Mouse (Mus musculus): ENCODE measurements around the gene Rab4a.
A peak's percentile ranks its signal among the peaks of the same experiment; 100 is the strongest.

Rab4a gene

GRCm38 (mm10) chr8:123812227-123812626, 6.4 kb downstream of the Rab4a start:
- DNase-seq (ENCODE audit: extremely low spot score, low spot score): no peak

GRCm38 (mm10) chr8:123813173-123813891, 7.5 kb downstream of the Rab4a start:
- DNase-seq (ENCODE audit: extremely low spot score, low spot score): no peak

GRCm38 (mm10) chr8:123813892-123814266, 8.1 kb downstream of the Rab4a start:
- no peak for DNase-seq (ENCODE audit: extremely low spot score, low spot score)

GRCm38 (mm10) chr8:123815325-123815724, 9.5 kb downstream of the Rab4a start:
- DNase-seq (ENCODE audit: extremely low spot score, low spot score): no peak

GRCm38 (mm10) chr8:123816939-123817338, 11.2 kb downstream of the Rab4a start:
- DNase-seq (ENCODE audit: extremely low spot score, low spot score): no peak

- no peak for DNase-seq (ENCODE audit: extremely low spot score, low spot score)
Observed at GRCm38 (mm10) chr8:123817747-123818146, 12.0 kb downstream of the Rab4a start.

- DNase-seq (ENCODE audit: extremely low spot score, low spot score): no peak
Observed at GRCm38 (mm10) chr8:123819683-123820610, 14.2 kb downstream of the Rab4a start.

GRCm38 (mm10) chr8:123820780-123821179, 15.0 kb downstream of the Rab4a start:
- DNase-seq (ENCODE audit: extremely low spot score, low spot score): no peak

- no peak for DNase-seq (ENCODE audit: extremely low spot score, low spot score)
Observed at GRCm38 (mm10) chr8:123823111-123823510, 17.3 kb downstream of the Rab4a start.

- no peak for DNase-seq (ENCODE audit: extremely low spot score, low spot score)
Observed at GRCm38 (mm10) chr8:123823532-123824123, 17.8 kb downstream of the Rab4a start.

GRCm38 (mm10) chr8:123826001-123826400, 20.2 kb downstream of the Rab4a start:
- DNase-seq (ENCODE audit: extremely low spot score, low spot score): peak; percentile 18

- DNase-seq (ENCODE audit: extremely low spot score, low spot score): no peak
Observed at GRCm38 (mm10) chr8:123826758-123827157, 21.0 kb downstream of the Rab4a start.

- DNase-seq (ENCODE audit: extremely low spot score, low spot score): no peak
Observed at GRCm38 (mm10) chr8:123827523-123827922, 21.7 kb downstream of the Rab4a start.

GRCm38 (mm10) chr8:123832757-123833156, 27.0 kb downstream of the Rab4a start:
- DNase-seq (ENCODE audit: extremely low spot score, low spot score): peak; percentile 33

- DNase-seq (ENCODE audit: extremely low spot score, low spot score): peak; percentile 35
Observed at GRCm38 (mm10) chr8:123835451-123835850, 29.7 kb downstream of the Rab4a start.

- no peak for DNase-seq (ENCODE audit: extremely low spot score, low spot score)
Observed at GRCm38 (mm10) chr8:123836354-123836753, 30.6 kb downstream of the Rab4a start.

- DNase-seq (ENCODE audit: extremely low spot score, low spot score): no peak
Observed at GRCm38 (mm10) chr8:123838496-123838895, 32.7 kb downstream of the Rab4a start.

- no peak for DNase-seq (ENCODE audit: extremely low spot score, low spot score)
Observed at GRCm38 (mm10) chr8:123840578-123841345, 35.0 kb downstream of the Rab4a start.

- no peak for DNase-seq (ENCODE audit: extremely low spot score, low spot score)
Observed at GRCm38 (mm10) chr8:123842086-123842485, 36.3 kb downstream of the Rab4a start.

- DNase-seq (ENCODE audit: extremely low spot score, low spot score): no peak
Observed at GRCm38 (mm10) chr8:123844341-123844740, 38.6 kb downstream of the Rab4a start.

- DNase-seq (ENCODE audit: extremely low spot score, low spot score): no peak
Observed at GRCm38 (mm10) chr8:123845114-123845513, 39.3 kb downstream of the Rab4a start.
